Mouse (Mus musculus): ENCODE data around the gene Diaph2.
"Not testable (repeated sequence)": the region's sequence is repeated elsewhere in the genome, so short reads cannot be mapped to it uniquely, and the experiment has no call there.

Gene Diaph2

DNA sequence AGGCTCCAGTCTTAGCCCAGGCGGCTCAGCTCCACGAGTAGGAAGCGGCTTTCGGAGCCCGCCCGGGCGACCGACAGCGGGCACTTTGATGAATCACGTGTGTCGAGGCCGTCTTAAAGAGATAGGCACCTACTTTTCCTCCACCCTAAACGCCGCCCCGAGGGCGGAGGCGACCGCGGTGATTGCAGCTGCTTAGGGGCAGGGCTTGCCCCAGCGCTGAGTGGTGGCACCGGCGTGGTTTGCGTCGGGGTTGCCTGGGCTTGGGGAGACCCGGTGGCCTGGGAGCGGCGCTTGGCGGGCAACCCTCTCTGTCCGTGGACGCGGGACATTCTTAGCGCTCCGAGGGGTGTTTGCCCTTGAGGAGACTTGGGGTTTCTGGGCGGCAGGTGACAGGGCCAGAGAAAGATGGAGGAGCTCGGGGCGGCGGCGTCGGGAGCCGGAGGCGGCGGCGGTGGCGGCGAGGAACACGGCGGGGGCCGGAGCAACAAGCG lies at the start of gene Diaph2:
TSS of gene Diaph2 (plus strand) at position 172 of the 491 bp plus-strand sequence.
- peak; percentile 88 for DNase-seq (ENCODE audit: low read depth, low spot score)

DNA sequence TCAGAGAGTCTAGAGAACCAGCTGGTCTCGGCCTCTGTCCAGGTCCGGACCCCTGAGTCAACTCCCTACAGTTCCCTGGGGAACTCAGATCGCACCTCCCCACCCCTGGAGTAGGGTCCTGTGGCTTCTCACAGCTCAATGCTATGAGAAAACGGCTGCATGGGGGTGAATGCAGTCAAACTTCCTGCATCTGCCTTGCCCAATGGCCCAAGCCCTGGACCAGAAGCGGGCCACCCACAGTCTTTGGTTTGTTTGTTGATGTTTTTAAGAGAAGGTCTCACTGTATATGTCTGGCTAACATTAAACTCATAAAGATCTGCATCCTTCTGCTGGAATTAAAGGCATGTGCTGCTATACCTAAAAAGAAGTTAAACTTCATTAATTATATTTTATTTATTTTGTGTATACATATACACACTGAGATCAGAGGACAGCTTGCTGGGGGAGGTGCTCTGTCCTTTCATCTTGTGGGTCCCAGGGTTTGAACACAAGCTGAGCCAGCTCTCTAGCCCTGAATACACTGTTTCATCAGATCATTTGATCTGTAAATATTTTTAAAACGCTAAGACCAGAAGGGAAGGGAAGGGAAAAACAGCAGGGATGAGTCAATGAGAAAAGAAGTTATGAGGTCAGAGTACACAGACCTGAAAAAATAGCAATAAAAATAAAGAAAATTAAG lies 47.8 kb upstream of the Diaph2 start:
- DNase-seq (ENCODE audit: low read depth, low spot score) = no peak

DNA sequence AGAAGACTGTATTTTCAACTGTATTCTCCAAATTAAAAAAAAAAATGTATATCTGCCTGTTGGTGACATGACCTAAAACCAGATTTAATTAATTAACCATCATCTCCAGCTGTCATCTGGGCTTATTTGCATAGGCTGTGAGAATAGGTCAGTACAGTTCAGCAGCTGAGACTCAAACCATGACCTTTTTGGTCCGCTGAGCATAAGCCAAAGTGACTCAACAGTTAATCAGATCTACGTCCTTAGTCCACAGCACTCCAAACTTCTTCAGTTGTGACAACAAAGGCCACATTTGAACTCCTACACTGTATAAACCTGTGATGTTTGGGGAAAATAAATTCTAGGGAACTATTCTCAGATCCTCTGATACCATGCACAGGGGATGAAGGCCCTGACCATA lies 39.9 kb upstream of the Diaph2 start:
- no peak for DNase-seq (ENCODE audit: low read depth, low spot score)

DNA sequence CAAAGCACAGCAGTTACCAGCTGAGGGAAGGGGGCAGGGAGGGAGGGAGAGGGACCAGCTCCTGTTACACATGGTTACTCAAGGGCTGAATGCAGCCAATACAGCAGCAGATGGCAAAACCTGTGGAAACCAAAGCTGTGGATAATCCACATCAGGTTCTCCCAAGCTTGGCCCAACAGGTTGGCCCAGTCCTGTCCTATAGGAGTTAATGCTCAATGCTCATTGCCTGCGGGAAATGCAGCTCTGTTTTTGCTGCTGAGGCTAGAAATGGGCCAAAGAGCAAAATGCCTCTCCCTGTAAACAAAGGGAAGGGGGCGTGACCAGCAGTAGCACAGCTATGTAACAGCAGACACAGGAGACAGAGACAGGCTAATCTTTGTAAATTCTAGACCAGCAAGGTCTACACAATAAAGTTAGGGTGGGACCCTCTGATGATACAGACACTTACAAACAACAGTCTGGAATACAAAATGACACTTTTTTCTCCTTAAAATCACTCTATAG lies 20.8 kb upstream of the Diaph2 start:
- DNase-seq (ENCODE audit: low read depth, low spot score) = peak; percentile 5

DNA sequence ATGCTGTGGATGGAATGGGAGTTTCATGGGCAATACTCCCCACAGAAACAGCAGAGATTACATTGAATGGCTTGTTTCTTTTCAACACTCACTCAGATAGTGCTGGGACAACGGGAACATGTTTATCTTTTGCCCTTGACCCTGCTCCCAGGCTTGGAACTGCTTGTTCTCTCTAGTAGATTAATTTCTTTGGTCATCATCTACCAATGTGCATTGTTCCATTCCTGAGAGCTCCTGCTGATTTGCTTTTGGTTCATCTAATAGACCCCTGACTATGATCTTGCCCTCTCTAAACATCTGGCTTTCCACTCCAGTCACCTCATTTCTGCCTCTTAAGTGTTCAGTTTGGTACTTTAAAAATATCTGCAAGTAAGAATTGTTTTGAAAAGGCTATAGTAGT lies 13.0 kb upstream of the Diaph2 start:
- no peak for DNase-seq (ENCODE audit: low read depth, low spot score)

DNA sequence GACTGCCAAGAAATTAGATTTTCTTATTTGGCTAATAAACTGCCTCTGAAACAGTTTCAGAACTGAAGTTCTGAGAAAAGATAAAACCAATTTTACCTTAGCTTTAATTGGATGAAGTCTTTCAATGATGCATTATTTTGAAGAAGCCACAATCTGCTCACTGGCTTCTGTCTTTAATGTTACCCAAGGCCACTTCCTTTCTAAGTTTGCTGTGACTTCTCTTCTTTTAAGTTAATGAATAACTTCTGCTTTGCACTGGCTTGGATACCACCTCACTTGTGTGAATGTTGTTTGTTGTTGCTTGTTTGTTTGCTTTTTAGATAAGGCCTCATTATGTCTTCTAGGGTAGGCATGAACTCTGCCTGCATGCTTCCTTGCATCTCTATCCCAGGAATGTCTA lies 10.3 kb upstream of the Diaph2 start:
- no peak for DNase-seq (ENCODE audit: low read depth, low spot score)

DNA sequence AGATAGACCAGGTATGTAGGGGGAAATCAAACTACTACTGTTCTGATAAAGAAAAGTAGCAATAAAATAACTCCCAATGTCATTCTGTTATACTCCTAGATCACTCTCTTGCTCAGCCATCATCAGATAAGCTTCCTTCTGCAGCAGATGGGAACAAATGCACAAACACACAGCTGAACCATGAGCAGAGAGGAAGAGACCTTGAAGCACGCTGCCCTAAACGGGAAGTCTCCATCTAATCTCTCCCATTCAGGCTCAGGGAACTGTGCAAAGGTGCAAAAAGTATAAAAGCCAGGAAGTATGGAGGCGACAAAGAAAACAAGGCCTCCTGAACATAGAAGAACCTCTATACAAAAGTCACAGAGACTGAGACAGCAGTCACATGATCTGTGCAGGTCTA lies 6.6 kb upstream of the Diaph2 start:
- no peak for DNase-seq (ENCODE audit: low read depth, low spot score)

DNA sequence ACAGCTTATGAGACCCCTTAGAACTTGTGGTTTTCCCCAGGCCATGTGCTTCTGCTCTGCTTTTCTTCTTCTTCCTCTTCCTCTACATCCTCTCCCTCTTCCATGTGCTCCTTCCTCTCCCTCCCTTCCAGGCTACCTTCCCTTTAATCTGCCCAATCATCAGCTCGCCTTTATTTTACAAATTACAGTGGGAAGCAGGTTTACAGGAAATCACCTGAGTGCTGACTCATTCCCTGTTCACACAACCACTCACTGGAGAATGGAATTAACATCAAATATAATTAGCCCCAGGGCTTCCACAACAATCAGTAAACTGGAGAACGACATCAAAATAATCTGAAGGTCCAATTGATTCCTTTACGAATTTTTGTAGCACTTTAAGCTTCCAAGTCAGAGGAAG lies 3.6 kb upstream of the Diaph2 start:
- peak; percentile 46 for DNase-seq (ENCODE audit: low read depth, low spot score)

DNA sequence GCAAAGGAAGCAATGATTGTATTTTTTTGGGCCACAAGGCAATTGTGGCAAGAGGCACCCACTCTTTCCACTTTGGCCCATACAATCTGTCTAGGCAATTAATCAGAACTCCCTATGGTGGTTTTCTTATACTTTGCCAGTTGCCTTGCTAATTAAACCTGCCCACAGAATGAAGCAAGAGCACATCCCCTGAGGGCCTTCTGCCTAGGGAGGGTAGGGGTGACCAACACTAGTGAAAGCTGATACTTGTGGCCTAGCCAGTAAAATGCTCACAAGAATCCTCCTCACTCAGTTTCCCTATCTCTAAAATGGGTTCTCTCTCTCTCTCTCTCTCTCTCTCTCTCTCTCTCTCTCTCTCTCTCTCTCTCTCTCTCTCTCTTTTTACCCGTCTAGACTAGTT lies 440 bp upstream of the Diaph2 start:
- peak; percentile 7 for DNase-seq (ENCODE audit: low read depth, low spot score)

DNA sequence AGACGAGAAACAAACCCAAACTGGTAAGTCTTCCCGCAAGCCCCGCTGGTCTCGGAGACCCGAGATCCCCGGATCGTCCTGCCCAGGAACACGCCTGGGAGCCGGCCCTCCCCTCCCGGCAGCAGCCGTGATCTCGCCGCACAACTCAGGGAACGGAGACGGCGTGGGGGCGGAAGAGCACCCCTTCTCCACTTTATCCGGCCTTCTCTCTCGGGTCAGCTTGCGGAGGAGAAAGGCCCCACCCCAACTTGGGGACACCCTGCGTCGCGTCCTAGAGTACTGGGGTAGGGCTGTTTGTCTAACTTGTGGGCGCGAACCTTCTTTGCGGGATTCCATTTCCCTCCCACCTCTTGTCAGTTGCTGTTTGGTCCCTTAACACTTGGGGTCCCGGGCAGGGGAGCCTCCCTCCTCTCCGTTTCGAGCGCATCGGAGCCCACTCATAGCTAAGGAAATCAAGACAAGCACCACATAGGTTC lies 590 bp downstream of the Diaph2 start:
- DNase-seq (ENCODE audit: low read depth, low spot score) = peak; percentile 5

DNA sequence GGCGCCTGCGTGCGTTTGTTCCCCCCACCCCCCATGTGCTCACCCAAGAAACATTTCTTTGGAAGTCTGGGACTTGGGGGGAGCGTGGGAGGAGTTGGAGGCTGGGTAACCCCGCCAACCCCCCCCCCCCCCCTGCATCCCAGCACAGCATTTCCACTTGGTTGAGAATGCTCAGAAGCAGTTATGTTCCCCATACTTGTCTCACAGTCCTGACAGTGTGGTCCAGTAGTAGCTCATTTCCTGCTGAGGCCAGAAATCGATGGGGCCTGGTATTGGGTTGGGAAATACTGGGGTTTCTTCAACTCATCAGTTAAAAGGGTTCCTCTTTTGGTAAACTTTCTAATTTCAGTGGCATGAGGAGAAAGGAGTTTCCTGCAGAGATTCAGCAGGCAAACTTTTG lies 1.1 kb downstream of the Diaph2 start:
- DNase-seq (ENCODE audit: low read depth, low spot score) = no peak

DNA sequence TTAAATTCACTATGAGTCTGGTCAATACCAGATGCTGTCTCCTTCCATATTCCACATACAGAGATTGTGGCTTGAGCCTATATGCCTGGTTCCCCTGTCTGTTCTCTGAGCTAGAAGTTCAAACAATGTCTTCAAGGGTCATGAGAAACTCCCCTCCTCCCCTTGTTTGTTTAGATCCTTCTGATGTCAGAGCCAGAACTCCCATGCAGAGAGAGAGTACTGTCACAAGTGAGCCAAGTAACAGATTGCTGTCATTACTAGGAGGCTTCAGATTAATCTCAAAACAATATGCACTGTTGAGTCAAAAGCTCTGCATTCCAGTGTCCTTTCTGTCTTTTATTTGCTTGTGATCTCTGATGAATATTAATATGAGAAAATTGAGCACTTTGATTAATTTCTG lies 7.1 kb downstream of the Diaph2 start:
- DNase-seq (ENCODE audit: low read depth, low spot score) = no peak

DNA sequence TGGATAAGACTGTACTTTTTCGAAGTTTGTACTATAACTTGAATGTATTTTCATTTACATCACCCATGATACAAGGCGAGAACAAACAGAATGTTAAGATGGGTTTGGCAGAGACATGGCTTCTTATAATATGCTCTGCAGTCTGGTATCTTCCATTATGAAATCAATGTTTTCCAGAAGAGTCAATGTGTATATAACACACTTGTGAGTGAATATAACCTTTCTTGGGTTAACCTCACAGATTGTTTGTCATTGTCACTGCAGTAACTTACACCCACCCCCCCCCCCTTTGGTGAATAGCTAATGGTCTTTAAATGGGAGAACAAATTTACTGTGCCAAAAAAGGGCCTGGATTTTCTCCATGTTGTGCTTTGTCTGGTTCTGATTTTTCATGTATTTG lies 13.1 kb downstream of the Diaph2 start:
- no peak for DNase-seq (ENCODE audit: low read depth, low spot score)

DNA sequence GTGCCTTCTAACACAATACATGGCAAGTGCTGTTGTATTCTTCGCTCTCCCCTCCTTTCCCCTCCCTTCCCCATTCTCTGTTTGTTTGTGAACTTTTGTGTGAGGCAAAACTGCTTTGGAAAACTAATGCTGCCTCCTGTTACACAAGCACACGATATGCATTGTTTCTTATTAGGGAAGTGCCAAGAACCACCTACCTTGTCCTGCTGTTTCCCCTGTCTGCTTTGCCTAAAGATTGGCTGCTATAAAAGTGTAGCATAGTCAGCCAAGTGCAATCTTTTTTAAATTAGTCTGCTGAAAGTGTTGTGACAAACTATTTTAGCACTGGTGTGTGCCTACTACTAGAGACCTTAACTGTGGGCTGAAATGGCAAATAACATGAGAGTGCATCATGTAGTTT lies 15.8 kb downstream of the Diaph2 start:
- no peak for DNase-seq (ENCODE audit: low read depth, low spot score)

DNA sequence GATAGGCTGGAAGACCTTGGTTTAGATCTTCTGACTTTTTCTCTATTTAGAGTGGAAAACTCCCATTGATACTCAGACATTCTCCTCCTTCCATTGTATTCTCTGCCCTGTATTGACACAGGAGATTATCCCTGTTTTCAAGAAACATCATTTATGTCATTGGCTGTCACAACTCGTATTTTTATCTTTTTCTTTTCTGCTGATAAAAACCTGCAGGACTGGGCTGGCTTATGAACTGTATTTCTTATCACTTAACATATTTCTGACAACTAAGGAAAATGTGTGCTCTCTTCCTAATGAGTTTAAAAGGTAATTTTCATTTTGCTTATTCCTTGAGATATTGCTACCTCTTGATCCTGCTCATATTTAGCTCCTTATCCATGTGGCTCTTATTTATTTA lies 17.3 kb downstream of the Diaph2 start:
- DNase-seq (ENCODE audit: low read depth, low spot score) = no peak

DNA sequence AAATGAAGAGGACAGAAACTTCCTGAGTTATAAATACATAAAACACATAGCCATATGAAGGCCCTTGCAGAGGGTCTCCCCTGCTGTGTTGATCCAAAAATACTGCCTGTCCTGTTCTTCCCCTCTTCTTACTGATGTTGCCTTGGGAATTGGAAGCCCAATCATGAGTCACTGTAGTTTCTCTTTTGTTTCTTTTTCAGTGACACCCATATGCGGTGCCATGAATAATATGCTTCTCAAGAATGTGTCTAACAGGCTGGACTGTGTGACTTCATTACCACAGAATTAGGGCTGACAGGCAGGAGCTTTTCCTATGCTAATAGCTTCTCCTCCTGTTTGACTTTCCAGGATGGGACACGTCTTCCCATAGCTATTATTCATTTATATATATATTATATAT lies 21.1 kb downstream of the Diaph2 start:
- DNase-seq (ENCODE audit: low read depth, low spot score) = no peak

DNA sequence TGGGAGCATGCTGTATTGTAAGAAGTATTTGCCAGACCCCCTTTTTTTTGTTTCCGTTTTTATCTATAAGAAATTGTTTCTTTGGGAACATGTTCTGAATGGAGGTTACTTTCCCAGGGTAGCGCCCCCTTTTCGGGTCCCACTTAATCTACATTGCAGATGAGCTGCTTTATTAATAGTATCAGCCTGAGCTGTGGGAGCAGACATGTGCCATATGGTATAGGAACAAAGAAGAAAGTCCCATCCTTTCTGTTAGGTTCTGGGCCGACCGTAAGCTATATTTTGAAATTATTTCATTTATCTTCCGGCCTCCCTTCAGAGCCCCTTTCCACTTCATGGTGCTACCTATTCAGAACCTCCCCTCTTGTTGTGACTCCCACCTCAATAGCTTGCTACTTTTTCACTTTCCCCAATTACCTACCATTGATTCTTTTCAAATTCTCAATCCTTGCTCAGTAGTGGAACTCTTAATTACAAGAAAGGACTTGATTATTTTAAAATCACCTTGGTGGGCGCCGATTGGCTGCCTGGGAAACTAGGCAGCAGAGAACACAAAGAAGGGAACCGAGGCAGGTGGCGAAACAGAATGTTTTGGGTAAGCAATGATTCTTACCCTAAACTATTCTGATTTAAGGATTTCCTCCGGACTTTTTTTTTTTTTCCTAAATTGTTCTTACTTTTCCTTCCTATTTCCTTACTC lies 24.2 kb downstream of the Diaph2 start:
- no peak for DNase-seq (ENCODE audit: low read depth, low spot score)

DNA sequence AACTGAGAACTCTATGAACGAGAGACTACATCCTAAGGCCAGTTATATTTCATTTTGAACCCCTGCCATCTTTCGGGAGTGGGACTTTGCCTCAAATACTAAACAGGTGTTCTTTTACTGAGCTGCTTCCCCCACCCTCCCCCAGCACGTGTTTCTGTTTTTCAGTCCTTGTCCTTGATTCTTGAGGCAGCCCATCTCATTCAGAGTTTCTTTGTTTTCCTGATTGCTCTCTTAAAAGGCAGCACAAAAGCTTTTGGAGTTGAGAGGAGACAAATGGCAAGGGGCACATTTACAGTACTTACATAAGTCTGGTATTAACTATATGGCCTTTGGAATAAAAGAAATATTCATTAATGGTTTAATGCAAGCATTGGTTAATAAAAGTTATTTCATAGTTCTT lies 24.9 kb downstream of the Diaph2 start:
- DNase-seq (ENCODE audit: low read depth, low spot score) = peak; percentile 74

DNA sequence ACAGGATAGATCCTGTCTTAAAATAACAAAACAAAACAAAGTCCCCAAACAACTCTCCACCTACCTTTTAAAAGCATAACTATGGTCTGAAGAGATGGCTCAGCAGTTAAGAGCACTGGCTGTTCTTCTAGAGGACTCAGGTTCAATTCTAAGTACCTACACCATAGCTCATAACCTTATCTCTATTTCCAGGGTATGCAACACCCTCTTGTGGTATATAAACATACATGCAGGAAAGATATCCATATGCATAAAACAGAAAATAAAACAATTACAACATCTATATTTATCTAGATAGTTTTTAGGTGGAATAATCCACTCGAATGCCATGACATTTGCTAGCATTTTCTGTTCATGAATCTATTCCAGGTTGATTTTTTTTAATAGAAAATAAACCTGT lies 27.2 kb downstream of the Diaph2 start:
- DNase-seq (ENCODE audit: low read depth, low spot score) = no peak

DNA sequence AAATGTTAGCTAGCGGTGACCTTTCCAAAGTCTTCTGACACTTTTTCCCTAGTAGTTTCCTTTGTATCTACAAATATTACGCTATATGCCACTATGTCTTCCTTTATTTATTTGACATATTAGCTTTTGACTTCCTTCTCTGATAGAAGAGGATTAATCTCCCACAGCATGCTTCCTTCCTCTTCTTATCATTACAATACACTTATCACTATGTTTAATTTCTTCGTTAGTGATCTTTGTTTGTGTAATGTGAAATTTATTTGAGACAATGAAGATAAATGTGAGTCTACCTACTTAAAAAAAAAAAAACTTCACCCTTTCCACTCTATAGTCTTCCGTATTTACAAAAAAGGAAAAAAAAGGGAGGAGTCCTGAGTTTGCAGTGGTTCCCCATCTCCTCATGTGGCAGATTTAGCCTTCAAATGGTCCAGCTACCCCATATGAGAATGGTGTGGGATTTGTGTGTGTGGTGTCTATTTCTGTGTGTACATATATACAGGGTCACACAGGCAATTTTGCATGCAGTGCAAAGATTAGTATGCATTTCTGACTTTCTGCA lies 27.9 kb downstream of the Diaph2 start:
- no peak for DNase-seq (ENCODE audit: low read depth, low spot score)

DNA sequence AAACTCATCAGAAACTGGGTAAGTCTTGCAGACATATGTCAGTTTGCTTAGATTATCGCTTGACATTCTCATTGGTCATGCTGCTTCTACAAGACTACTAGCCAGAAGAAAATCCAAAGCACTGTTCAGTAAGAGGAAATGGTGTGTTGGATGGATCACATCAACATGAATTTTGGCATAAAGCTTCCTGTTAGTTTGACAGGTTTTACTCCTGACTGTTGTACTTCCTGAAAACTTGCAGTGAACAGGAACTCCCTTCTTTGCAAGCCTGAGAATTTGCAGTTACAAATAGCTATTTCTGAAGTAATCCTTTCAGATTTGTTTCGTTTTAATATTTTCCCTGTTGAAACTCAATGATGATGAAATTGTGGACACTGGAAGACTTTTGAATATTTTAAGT lies 32.3 kb downstream of the Diaph2 start:
- no peak for DNase-seq (ENCODE audit: low read depth, low spot score)

DNA sequence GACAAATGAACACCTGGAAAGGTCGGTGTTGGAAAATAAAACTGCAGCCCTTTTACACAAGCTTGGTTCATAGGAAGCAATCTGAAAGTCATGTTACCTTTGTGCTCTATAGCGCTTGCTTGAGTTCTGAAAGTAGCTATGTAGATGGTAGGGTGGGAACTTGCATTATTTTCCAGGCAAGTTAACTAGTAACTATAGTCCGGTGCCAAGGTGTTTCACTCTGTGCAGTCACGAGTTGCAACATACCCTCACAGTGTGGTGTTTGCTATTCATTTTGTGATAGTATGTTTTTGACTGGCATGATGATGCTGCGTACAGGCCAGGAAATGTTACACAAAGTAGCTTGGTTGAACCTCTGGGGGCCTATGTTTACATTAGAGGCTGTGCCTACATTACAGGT lies 34.5 kb downstream of the Diaph2 start:
- DNase-seq (ENCODE audit: low read depth, low spot score) = no peak

DNA sequence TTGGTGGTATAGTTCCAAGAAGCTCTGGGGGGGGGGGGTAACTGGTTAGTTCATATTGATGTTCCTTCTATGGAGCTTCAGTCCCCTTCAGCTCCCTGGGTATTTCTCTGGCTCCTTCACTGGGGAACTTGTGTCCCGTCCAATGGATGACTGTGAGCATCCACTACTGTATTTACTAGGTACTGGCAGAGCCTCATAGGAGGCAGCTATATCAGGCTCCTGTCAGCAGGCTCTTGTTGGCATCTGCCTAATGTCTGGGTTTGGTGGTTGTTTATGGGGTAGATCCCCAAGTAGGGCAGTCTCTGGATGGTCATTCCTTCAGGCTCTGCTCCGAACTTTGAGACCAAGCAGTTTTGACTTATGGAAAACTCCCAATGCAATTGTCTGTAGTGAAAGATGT lies 50.4 kb downstream of the Diaph2 start:
- not testable (repeated sequence) for DNase-seq (ENCODE audit: low read depth, low spot score)
